Mouse (Mus musculus): ENCODE data around the gene Spag4.
A peak's percentile ranks its signal among the peaks of the same experiment; 100 is the strongest.

Gene Spag4

DNA sequence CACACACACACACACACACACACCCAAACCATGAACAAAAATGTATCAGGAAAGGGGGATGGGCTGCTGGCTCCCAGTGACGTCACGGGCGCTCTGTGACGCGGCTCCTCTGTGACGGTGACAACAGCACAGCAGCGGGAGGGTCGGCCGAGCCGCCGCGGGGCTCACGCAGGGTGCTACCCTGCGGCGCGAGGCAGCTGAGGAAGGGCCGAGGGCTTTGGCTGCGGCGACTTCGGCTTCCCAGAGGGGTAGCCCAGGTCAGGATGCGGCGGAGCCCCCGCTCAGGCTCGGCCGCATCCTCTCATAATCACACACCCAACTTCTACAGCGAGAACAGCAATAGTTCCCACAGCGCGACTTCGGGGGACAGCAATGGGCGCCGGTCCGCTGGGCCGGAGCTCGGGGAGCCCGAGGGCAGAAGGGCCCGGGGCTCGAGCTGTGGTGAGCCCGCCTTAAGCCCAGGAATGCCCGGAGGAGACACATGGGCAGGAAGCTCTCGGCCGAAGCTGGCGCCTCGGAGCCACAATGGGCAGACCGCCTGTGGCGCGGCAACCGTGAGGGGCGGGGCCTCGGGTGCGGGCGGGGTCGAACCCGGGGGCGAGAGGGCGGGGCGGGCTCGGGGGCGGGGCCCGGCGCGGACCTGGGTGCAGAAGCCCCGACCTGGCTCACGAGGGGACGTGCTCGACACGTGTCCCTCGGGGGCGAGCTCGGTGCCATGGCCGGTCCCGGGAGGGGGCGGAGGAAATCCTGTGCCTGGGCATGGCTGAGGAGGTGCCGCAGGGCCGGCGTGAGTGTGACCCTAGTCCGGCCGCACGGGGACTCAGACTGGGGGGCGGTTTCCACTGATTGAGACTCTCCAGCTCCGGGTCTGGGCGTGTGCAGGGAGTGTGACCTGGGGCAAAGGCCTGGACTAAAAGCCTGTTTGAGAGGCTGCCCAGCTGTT, at the start of gene Spag4:
Gene Spag4 (plus strand): TSS at position 77 of the 943 bp plus-strand sequence.
- DNase-seq (ENCODE audit: low read depth, low spot score), result peak; percentile 89

GRCm38 (mm10) chr2:156018106-156018505, 46.9 kb upstream of the Spag4 start:
- DNase-seq (ENCODE audit: low read depth, low spot score), result no peak

DNA sequence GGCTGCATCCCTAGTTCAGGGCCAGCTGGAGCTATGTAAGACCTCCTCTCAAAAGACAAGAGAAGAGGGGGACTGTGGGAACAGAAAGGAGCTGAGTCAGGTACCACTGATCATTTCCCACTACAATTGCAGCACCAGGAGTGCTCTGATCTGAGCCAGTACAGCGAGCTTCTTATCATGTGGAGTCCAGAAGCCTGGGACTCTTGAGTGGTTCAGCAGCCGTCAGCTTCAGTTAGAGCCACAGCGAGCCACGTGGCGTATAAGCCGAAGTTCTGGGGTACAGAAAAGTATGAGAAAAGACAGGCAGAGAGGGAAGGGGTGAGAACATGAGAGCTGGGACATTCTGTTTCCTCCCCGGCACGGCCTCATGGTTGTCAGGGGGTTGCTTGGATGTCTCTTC, 43.8 kb upstream of the Spag4 start:
- no peak for DNase-seq (ENCODE audit: low read depth, low spot score)

GRCm38 (mm10) chr2:156021765-156022164, 43.2 kb upstream of the Spag4 start:
- DNase-seq (ENCODE audit: low read depth, low spot score), result no peak

DNA sequence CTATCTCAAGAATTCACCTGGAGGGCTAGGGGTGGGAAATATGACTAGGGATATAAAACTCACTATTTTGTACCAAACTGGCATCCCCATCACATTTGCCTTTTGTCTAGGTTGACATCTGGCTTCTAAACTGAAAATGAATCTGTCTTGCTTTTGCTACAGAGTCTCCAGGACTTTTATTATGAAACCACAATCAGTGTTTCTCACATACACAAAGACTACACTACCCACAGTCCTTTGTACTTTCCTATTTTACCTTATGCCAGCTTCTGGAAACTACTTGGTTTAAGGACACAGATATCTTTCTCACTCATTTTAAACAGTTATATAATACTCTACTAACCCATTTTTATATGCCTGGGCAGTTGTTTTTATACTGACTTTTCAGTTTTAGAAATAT, 39.5 kb upstream of the Spag4 start:
- no peak for DNase-seq (ENCODE audit: low read depth, low spot score)

GRCm38 (mm10) chr2:156039390-156039789, 25.6 kb upstream of the Spag4 start:
- DNase-seq (ENCODE audit: low read depth, low spot score), result no peak

- DNase-seq (ENCODE audit: low read depth, low spot score), result no peak
Observed at GRCm38 (mm10) chr2:156042903-156043302, 22.1 kb upstream of the Spag4 start.

DNA sequence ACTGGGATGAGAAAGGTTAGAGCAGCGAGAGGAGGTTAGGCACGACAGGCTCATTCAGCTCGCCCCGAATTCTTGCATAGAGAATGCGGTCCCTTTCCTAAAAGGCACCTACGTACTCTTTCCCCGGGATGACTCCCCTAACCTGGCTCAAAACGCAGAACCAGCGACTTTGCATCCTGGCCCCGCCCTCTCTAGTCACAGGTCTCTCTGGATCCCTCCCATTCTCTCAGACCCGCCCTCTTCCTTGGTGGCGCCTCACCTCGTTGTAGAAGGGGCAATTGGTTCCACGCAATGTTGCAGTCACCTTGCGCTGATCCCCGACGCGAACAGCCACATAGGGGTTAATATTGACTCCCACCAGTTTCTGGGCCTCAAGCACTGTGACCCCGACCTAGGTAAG, 17.0 kb upstream of the Spag4 start:
- peak; percentile 55 for DNase-seq (ENCODE audit: low read depth, low spot score)

DNA sequence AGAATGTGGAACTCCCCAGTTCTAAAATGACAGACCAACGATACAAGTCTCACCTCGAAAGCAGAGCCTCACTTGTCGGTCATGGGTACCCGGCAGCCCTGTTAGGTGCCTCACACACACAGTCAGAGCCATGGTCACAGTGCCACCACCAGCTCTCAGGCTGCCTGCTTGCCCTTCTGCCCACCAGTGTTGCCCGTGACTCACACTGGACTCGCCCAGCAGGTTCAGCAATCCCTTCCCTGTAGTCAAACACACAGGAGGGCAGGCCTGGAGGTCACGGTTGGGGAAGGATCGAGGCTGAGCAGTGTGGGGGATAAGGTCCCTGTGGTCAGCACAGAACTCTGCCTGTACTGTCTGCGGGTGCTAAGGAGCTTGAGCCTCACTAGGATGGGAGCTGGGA, 12.2 kb upstream of the Spag4 start, which contains the start of gene Fer1l4:
Gene Fer1l4 (minus strand): TSS at position 132 of the 400 bp plus-strand sequence.
- no peak for DNase-seq (ENCODE audit: low read depth, low spot score)

GRCm38 (mm10) chr2:156066126-156066525, 1.2 kb downstream of the Spag4 start:
- DNase-seq (ENCODE audit: low read depth, low spot score), result no peak

DNA sequence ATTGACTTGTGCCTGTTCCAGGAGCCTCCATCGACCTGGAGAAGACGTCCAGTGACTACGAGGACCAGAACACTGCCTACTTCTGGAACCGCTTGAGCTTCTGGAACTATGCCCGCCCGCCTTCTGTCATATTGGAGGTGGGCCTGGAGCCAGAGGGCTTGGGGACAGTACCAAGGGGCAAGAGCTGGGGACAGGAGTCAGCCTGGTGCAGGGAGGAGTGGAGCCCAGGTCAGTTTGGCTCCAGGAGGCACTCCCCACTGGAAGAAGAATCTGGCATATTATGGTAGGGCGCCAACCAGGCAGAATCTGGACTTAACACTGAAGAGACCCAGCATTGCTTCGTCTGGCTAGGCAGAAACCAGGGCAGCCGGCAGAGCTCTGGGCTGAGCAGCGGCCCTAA, 2.9 kb downstream of the Spag4 start:
- DNase-seq (ENCODE audit: low read depth, low spot score), result no peak

DNA sequence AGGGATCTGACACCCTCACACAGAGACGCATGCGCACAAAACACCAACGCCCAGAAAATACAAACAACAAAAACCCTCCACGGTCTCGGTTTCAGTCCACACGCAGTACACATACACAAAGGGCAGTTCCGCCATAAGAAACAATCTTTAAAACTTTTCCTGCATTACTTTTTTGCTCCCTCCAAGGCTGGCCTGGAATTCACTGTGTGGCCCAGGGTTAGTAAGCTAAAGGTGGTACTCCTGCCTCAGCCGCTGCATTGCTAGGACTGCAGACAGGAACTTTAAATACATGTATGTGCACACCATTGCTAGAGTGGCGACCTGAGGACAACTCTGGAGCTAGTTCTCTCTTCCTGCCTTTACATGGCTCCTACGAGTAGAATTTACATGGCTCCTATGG, 6.3 kb downstream of the Spag4 start:
- DNase-seq (ENCODE audit: low read depth, low spot score), result no peak

GRCm38 (mm10) chr2:156073725-156074124, 8.8 kb downstream of the Spag4 start:
- no peak for DNase-seq (ENCODE audit: low read depth, low spot score)

GRCm38 (mm10) chr2:156077461-156077860, 12.5 kb downstream of the Spag4 start:
- no peak for DNase-seq (ENCODE audit: low read depth, low spot score)

GRCm38 (mm10) chr2:156078421-156079182, 13.6 kb downstream of the Spag4 start:
- DNase-seq (ENCODE audit: low read depth, low spot score), result no peak

- no peak for DNase-seq (ENCODE audit: low read depth, low spot score)
Observed at GRCm38 (mm10) chr2:156079183-156079560, 14.2 kb downstream of the Spag4 start.

- no peak for DNase-seq (ENCODE audit: low read depth, low spot score)
Observed at GRCm38 (mm10) chr2:156079674-156080073, 14.7 kb downstream of the Spag4 start.

DNA sequence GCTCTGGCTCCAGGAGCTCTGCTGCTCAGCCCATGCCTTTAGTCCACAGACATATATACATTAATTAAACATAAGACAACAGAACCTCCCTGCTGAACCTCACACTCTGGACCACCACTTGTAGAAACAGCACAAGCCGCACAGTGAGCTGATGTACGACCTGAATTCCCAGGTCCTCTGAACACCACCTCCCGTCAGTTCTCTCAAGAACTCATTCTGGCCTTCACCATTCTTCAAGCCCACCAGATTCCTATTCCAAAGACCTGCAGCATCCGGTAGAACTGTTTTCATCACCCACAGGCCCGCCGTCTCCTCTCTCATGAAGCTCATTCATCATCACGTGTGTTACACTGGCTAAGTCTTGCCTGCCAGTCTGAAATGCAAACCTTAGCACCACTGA, 15.4 kb downstream of the Spag4 start:
- no peak for DNase-seq (ENCODE audit: low read depth, low spot score)

GRCm38 (mm10) chr2:156084541-156084940, 19.6 kb downstream of the Spag4 start:
- DNase-seq (ENCODE audit: low read depth, low spot score), result no peak

DNA sequence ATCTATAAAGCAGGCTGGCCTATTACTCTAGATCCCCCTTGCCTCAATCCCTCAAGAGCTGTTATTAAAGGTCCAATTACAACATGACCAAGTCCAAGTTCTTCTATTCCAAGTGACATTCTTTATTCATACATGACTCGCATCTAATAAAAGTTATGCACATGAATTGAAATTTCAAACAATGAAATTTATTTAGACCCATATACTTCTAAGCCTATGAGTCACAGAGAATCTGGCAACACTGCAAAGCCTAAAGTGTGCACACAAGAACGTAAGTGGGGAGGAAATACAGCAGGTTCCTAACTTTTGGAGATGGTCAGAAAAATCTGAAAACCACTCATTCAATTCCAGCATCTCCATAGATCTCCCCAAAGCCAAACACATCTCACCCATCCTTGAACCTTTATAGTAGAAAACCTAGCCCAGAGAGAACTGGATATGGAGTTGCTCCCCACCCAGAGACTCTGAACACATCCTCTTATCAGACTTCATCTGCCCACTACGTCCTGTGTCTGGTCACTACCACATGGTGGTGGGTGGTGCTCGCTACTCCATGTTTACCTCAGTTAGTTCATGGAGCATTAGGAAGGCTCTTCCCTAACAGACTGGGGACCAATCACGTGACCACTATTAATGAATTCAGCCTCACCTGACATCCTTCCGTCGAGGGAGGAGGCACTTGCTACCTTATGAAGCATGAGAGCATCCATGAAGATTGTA, 22.6 kb downstream of the Spag4 start:
- no peak for DNase-seq (ENCODE audit: low read depth, low spot score)

DNA sequence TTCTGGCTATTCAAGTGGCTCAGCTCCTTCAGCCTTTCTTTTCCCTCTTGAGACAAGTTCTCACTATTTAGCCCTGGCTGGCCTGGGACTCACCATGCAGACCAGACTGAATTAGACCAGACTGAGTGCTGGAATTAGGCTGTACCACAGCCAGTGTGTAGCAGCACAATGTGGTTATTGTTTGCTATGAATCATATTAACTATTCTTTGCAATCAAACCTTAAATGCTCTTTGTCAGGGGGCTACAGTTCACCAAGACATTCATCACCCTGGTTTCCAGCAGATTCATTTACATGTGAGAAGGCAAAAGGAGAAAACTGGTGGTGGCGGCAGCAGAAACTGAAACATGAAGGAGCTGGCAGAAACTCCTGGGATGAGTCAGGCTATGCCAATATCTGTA, 24.8 kb downstream of the Spag4 start:
- DNase-seq (ENCODE audit: low read depth, low spot score), result no peak

GRCm38 (mm10) chr2:156091926-156092325, 27.0 kb downstream of the Spag4 start:
- DNase-seq (ENCODE audit: low read depth, low spot score), result no peak

All from CD4-positive, CD25-positive, alpha-beta regulatory T cell, adult 2 months (primary cell).